Mouse (Mus musculus) thymus, postnatal 36 days (tissue): ENCODE data around the gene Slc15a1.

Experiments
- DNase-seq, 2 experiments: peaks; one replicate each; pipeline ENCODE4 v3.0.0; 2022; ENCODE audit warnings: mixed read lengths in 2 of 2

The Slc15a1 gene

GRCm38 (mm10) chr14:121485722-121486121, 19.3 kb downstream of the Slc15a1 start:
- DNase-seq = no peak

- DNase-seq = no peak
Observed at GRCm38 (mm10) chr14:121484436-121484835, 20.6 kb downstream of the Slc15a1 start.

- DNase-seq = no peak
Observed at GRCm38 (mm10) chr14:121482181-121482580, 22.9 kb downstream of the Slc15a1 start.

GRCm38 (mm10) chr14:121481591-121481990, 23.5 kb downstream of the Slc15a1 start:
- DNase-seq = no peak

GRCm38 (mm10) chr14:121479096-121479495, 26.0 kb downstream of the Slc15a1 start:
- no peak for DNase-seq

- DNase-seq = peak; percentile 46 to 55
Observed at GRCm38 (mm10) chr14:121477925-121478693, 26.9 kb downstream of the Slc15a1 start.

GRCm38 (mm10) chr14:121473869-121474268, 31.2 kb downstream of the Slc15a1 start:
- DNase-seq = no peak

GRCm38 (mm10) chr14:121471545-121472121, 33.4 kb downstream of the Slc15a1 start:
- no peak for DNase-seq

- no peak for DNase-seq
Observed at GRCm38 (mm10) chr14:121469601-121470000, 35.5 kb downstream of the Slc15a1 start.

- no peak for DNase-seq
Observed at GRCm38 (mm10) chr14:121467646-121468045, 37.4 kb downstream of the Slc15a1 start.

- DNase-seq = no peak
Observed at GRCm38 (mm10) chr14:121466501-121466900, 38.6 kb downstream of the Slc15a1 start.

- DNase-seq = no peak
Observed at GRCm38 (mm10) chr14:121464318-121464717, 40.7 kb downstream of the Slc15a1 start.

- no peak for DNase-seq
Observed at GRCm38 (mm10) chr14:121462756-121463155, 42.3 kb downstream of the Slc15a1 start.

GRCm38 (mm10) chr14:121460966-121461365, 44.1 kb downstream of the Slc15a1 start:
- DNase-seq = no peak

GRCm38 (mm10) chr14:121458521-121458920, 46.5 kb downstream of the Slc15a1 start:
- no peak for DNase-seq

- DNase-seq = no peak
Observed at GRCm38 (mm10) chr14:121457536-121457935, 47.5 kb downstream of the Slc15a1 start.

- no peak for DNase-seq
Observed at GRCm38 (mm10) chr14:121456416-121457285, 48.4 kb downstream of the Slc15a1 start.

- no peak for DNase-seq
Observed at GRCm38 (mm10) chr14:121455976-121456375, 49.1 kb downstream of the Slc15a1 start.

- peak; percentile 53 to 61 for DNase-seq
Observed at GRCm38 (mm10) chr14:121455527-121455926, 49.5 kb downstream of the Slc15a1 start.

- no peak for DNase-seq
Observed at GRCm38 (mm10) chr14:121453130-121453529, 51.9 kb downstream of the Slc15a1 start.

GRCm38 (mm10) chr14:121452227-121452626, 52.8 kb downstream of the Slc15a1 start:
- no peak for DNase-seq

GRCm38 (mm10) chr14:121451424-121452029, 53.5 kb downstream of the Slc15a1 start:
- DNase-seq = no peak
